ENCODE assay signal across 21 mouse cellular contexts in the genomic region with DNA sequence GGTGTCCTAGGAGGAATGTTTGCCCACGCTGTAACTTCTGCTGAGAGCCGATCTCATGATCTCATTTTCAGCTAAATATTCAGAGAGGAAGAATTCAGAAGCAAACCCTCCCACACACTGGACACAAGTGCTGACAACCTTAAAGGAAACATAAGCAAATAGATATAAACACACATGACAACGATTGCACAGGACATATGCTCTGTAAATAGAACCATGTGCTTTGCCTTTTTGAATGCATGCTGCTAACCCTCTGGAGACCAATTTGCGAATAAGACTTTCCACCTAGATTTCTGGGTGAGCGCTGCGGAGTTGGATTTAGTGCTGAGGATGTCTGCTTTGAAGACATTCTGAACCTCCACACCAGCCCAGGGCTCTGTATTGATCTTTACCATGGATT.
DNase-seq lines count a peak whose midpoint lies in the region; ATAC-seq and TF ChIP-seq lines count a peak whose summit lies in the region.
"Had no signal": no experiment of that assay in that cellular context is flagged by ENCODE, and none has a peak within 500 bp of the region (broad histone marks: within the 10 kb centered on the region; RNA-seq: fewer than 3 reads in every experiment).

No protein-coding gene starts in this region.

- H3K9me3 ChIP-seq in forebrain, embryonic 14.5 days (replicated peaks; ENCODE audit: control insufficient read depth, low read length): no peaks in the 10 kb centered on the region
- H3K9me3 ChIP-seq in forebrain, embryonic 11.5 days (ENCODE audit: control insufficient read depth, low read length): no peaks in the 10 kb centered on the region
- no peaks in the 10 kb centered on the region for H3K9me3 ChIP-seq in lung, embryonic 14.5 days (ENCODE audit: low read depth, low read length)
- no peaks in the 10 kb centered on the region for H3K9me3 ChIP-seq in forebrain, embryonic 16.5 days (ENCODE audit: control insufficient read depth, low read length)
- H3K9me3 ChIP-seq: embryonic facial prominence, embryonic 12.5 days; heart, embryonic 10.5 days; hindbrain, embryonic 13.5 days had no signal

- ATAC-seq in forebrain, embryonic 14.5 days: peak; percentile 18; the same call in 1 of the 2 replicates
- ATAC-seq in forebrain, embryonic 11.5 days (replicated peaks; ENCODE audit: low FRiP score): no peak
- no peak for ATAC-seq in lung, embryonic 14.5 days (ENCODE audit: insufficient read depth)
- peak; percentile 58 for ATAC-seq in forebrain, embryonic 16.5 days
- ATAC-seq: activated CD4-positive, CD25-positive, alpha-beta regulatory T cell, adult 4 months; Patski had no signal

- no peak overlapping the region for H3K27ac ChIP-seq in forebrain, embryonic 14.5 days (ENCODE audit: low read depth, low read length)
- H3K27ac ChIP-seq in forebrain, embryonic 11.5 days (ENCODE audit: low read depth, low read length): no peak overlapping the region
- no peak overlapping the region for H3K27ac ChIP-seq in lung, embryonic 14.5 days (ENCODE audit: low read depth)
- H3K27ac ChIP-seq in forebrain, embryonic 16.5 days (ENCODE audit: low read length): no peak overlapping the region
- H3K27ac ChIP-seq: embryonic facial prominence, embryonic 12.5 days; gastrocnemius, adult 2 months; heart, embryonic 10.5 days; hindbrain, embryonic 13.5 days; hindbrain, postnatal 0 days had no signal

- H3K4me3 ChIP-seq in forebrain, embryonic 14.5 days (ENCODE audit: low read depth, low read length): no peak overlapping the region
- H3K4me3 ChIP-seq in forebrain, embryonic 11.5 days (ENCODE audit: low read depth, low read length): no peak overlapping the region
- H3K4me3 ChIP-seq in lung, embryonic 14.5 days (ENCODE audit: low read depth, low read length): no peak overlapping the region
- H3K4me3 ChIP-seq in forebrain, embryonic 16.5 days (replicated peaks; ENCODE audit: low read length): no peak overlapping the region
- H3K4me3 ChIP-seq: embryonic facial prominence, embryonic 12.5 days; gastrocnemius, adult 2 months; heart, embryonic 10.5 days; hindbrain, embryonic 13.5 days had no signal

- TF ChIP-seq POLR2A in brain, embryonic 14.5 days (IDR thresholded peaks at IDR 0.05; ENCODE audit: borderline replicate concordance, extremely low read depth, insufficient read depth, insufficient read length, poor library complexity, severe bottlenecking): no peak

- H3K4me2 ChIP-seq in forebrain, embryonic 14.5 days (ENCODE audit: low read length): no peak overlapping the region
- no peak overlapping the region for H3K4me2 ChIP-seq in forebrain, embryonic 11.5 days (ENCODE audit: low read depth, low read length, severe bottlenecking)
- no peak overlapping the region for H3K4me2 ChIP-seq in lung, embryonic 14.5 days
- H3K4me2 ChIP-seq in forebrain, embryonic 16.5 days (ENCODE audit: low read length): no peak overlapping the region
- H3K4me2 ChIP-seq: embryonic facial prominence, embryonic 12.5 days; hindbrain, embryonic 13.5 days had no signal

- H3K27me3 ChIP-seq in forebrain, embryonic 14.5 days (replicated peaks; ENCODE audit: control insufficient read depth, insufficient read depth, low read length): 0 out of 2 replicates have a peak, but pooled peaks cover 3% of the 10 kb centered on the region
- no peaks in the 10 kb centered on the region for H3K27me3 ChIP-seq in forebrain, embryonic 11.5 days (ENCODE audit: control insufficient read depth, insufficient read depth, low read length)
- no peaks in the 10 kb centered on the region for H3K27me3 ChIP-seq in lung, embryonic 14.5 days (ENCODE audit: insufficient read depth, low read length)
- H3K27me3 ChIP-seq in forebrain, embryonic 16.5 days (replicated peaks; ENCODE audit: control insufficient read depth, insufficient read depth, low read length): no peaks in the 10 kb centered on the region
- H3K27me3 ChIP-seq: CH12.LX; hindbrain, embryonic 13.5 days; Patski had no signal

- WGBS in forebrain, embryonic 14.5 days: 60% methylated on average over 6 of the region's 6 CpGs
- WGBS in forebrain, embryonic 11.5 days: 71% methylated on average over 6 of the region's 6 CpGs
- 45% methylated on average over 6 of the region's 6 CpGs for WGBS in lung, embryonic 14.5 days
- WGBS in forebrain, embryonic 16.5 days: 62% methylated on average over 6 of the region's 6 CpGs

- no peak overlapping the region for H3K9ac ChIP-seq in forebrain, embryonic 14.5 days (ENCODE audit: low read length)
- H3K9ac ChIP-seq in forebrain, embryonic 11.5 days (ENCODE audit: low read length): no peak overlapping the region
- H3K9ac ChIP-seq in lung, embryonic 14.5 days: no peak overlapping the region
- no peak overlapping the region for H3K9ac ChIP-seq in forebrain, embryonic 16.5 days (replicated peaks; ENCODE audit: low read depth, low read length)
- H3K9ac ChIP-seq: embryonic facial prominence, embryonic 12.5 days; hindbrain, embryonic 13.5 days had no signal

- H3K36me3 ChIP-seq in forebrain, embryonic 14.5 days (ENCODE audit: control insufficient read depth, insufficient read depth, low read length): no peaks in the 10 kb centered on the region
- no peaks in the 10 kb centered on the region for H3K36me3 ChIP-seq in forebrain, embryonic 11.5 days (ENCODE audit: control insufficient read depth, insufficient read depth, low read length)
- no peaks in the 10 kb centered on the region for H3K36me3 ChIP-seq in lung, embryonic 14.5 days (ENCODE audit: insufficient read depth)
- H3K36me3 ChIP-seq in forebrain, embryonic 16.5 days (ENCODE audit: control insufficient read depth, insufficient read depth): no peaks in the 10 kb centered on the region
- H3K36me3 ChIP-seq: embryonic facial prominence, embryonic 12.5 days; heart, embryonic 10.5 days; hindbrain, embryonic 13.5 days had no signal

- no peaks in the 10 kb centered on the region for H3K4me1 ChIP-seq in forebrain, embryonic 14.5 days (ENCODE audit: control insufficient read depth, insufficient read depth, low read length)
- no peaks in the 10 kb centered on the region for H3K4me1 ChIP-seq in forebrain, embryonic 11.5 days (replicated peaks; ENCODE audit: control insufficient read depth, insufficient read depth, low read length)
- no peaks in the 10 kb centered on the region for H3K4me1 ChIP-seq in lung, embryonic 14.5 days (ENCODE audit: insufficient read depth)
- H3K4me1 ChIP-seq in forebrain, embryonic 16.5 days (replicated peaks; ENCODE audit: control insufficient read depth, insufficient read depth, low read length): no peaks in the 10 kb centered on the region
- H3K4me1 ChIP-seq: embryonic facial prominence, embryonic 12.5 days; hindbrain, embryonic 13.5 days had no signal

- peak; percentile 41 for DNase-seq in forebrain, embryonic 14.5 days (ENCODE audit: low spot score)
- DNase-seq in forebrain, embryonic 11.5 days (ENCODE audit: low spot score): no peak
- DNase-seq in lung, embryonic 14.5 days: peak; percentile 0
- no peak for DNase-seq in lung, postnatal 4 days
- DNase-seq in brain, embryonic 14.5 days (ENCODE audit: low read depth): peak; percentile 52
- no peak for DNase-seq in layer of hippocampus, adult 8-10 months (ENCODE audit: low spot score in 2 of 2)
- DNase-seq: adrenal gland, postnatal 14 days; cerebellum, adult 18-20 months; cerebellum, postnatal 10 days; gastrocnemius, adult 2 months; gastrocnemius, postnatal 25 days; heart, postnatal 14 days; kidney, adult 11 months had no signal

- no peak for TF ChIP-seq CTCF in lung, embryonic 14.5 days (IDR thresholded peaks at IDR 0.05; ENCODE audit: low read depth)
- TF ChIP-seq CTCF in brain, embryonic 14.5 days (IDR thresholded peaks at IDR 0.05; ENCODE audit: borderline replicate concordance, extremely low read depth, insufficient read depth, insufficient read length): no peak

Comparison
In these comparisons a context has a peak if more than half of its experiments do, and no peak if none do; other contexts are left out.
1. ATAC-seq: peak in forebrain, embryonic 14.5 days (single experiment) and forebrain, embryonic 16.5 days (single experiment); none in forebrain, embryonic 11.5 days (single experiment) and lung, embryonic 14.5 days (single experiment).
2. DNase-seq: peak in forebrain, embryonic 14.5 days (single experiment), lung, embryonic 14.5 days (single experiment) and brain, embryonic 14.5 days (single experiment); none in forebrain, embryonic 11.5 days (single experiment), lung, postnatal 4 days (0 of 2) and layer of hippocampus, adult 8-10 months (0 of 2).